Mouse (Mus musculus) cerebellum, postnatal 14 days (tissue): ENCODE measurements around the gene Mxi1.

Experiments
- DNase-seq, 2 experiments: peaks; one replicate each; pipeline ENCODE4 v3.0.0; 2021; ENCODE audit warnings: mixed read lengths in 2 of 2

The Mxi1 gene

DNA sequence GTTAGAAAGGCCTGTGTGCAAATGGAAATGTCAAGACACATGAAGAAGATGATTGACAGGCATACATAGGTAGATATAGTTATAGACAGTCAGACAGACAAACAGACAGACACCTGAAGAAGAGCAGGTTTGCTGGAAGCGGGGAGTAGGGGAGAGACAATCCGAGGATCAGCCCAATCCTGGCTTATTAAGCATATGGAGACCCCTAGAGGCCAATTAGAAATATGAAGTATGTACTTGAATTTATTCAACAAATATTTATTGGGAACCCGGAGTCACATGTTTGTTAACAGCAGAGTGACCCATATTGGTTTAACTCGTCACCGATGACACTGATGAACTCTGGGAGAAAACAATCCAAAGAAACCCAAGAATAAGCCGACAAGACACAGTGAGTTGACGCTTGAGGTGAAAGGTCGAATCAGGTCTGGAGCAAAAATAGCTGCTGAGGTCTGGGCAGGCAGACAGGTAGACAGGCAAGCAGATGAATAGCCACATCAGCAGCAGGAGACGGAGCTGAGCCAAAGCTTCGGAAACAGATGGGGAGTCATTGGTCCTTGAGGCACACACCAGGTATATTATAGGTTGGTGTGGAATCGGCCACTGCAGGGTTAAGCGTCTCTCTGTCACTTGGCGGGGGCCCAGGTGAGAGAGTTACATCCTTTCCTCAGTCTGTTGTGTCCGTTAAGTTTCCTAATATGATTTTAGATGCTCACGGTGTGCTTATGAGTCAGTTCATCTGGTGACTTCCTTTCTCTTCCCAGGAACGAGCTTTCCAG lies 90.2 kb downstream of the Mxi1 start:
- DNase-seq: peak; percentile 52 to 66

GRCm38 (mm10) chr19:53402741-53403432 lies 92.6 kb downstream of the Mxi1 start:
- DNase-seq: peak in 1 of 2 experiments; percentile 66

DNA sequence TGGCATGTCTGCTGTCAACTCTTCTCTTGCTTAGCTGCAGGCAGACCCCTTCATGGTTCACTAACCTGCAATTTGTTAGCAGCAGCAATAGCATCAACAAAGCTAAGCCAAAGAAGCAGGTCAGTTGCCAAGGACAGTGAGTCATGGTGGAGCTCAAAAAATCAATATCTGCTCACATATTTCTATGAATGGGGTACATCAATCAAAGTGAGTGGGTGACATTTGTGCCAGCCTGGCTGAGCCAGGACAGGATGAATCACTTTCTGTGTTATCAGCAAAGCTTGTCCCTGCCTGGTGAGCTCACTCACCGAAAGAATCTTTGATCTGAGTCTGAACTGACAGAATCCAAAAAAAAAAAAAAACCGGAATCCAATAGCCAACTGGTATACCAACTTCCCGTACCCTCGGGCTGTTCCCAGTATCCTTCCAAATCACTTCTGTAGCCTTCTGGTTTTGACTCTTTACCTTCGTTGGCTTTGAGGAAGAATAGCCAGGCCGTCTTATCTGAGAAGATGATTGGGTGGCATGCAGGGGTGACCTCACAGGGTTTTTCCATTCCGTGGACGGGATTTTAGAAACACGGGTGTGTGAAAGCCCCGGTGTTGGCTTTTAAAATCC lies 94.0 kb downstream of the Mxi1 start:
- DNase-seq: peak; percentile 73 to 79

- peak; percentile 96 to 98 for DNase-seq
Observed at GRCm38 (mm10) chr19:53404837-53405356, 94.6 kb downstream of the Mxi1 start.

GRCm38 (mm10) chr19:53405810-53406209 lies 95.5 kb downstream of the Mxi1 start:
- no peak for DNase-seq

DNA sequence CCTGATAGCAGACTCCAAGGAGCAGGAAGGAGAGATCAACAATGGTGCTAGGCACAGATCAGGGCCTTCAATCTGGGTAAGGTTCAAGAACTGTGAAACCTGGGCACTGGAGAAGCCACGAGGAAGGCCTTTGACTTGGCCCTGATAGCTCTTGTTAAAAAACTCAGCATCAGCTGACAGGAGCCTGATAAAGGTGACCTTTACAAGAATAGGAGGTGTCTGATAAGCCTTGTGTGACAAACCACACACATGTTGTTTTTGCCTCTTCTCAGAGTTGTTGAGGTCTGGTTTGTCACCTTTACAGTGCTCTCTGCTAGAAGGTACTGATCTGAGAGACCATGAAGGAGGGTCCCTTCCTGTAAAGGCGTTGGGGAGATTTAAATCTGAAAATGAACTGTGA lies 97.0 kb downstream of the Mxi1 start:
- no peak for DNase-seq

GRCm38 (mm10) chr19:53408398-53408797 lies 98.1 kb downstream of the Mxi1 start:
- no peak for DNase-seq

GRCm38 (mm10) chr19:53409663-53410307 lies 99.5 kb downstream of the Mxi1 start:
- no peak for DNase-seq

DNA sequence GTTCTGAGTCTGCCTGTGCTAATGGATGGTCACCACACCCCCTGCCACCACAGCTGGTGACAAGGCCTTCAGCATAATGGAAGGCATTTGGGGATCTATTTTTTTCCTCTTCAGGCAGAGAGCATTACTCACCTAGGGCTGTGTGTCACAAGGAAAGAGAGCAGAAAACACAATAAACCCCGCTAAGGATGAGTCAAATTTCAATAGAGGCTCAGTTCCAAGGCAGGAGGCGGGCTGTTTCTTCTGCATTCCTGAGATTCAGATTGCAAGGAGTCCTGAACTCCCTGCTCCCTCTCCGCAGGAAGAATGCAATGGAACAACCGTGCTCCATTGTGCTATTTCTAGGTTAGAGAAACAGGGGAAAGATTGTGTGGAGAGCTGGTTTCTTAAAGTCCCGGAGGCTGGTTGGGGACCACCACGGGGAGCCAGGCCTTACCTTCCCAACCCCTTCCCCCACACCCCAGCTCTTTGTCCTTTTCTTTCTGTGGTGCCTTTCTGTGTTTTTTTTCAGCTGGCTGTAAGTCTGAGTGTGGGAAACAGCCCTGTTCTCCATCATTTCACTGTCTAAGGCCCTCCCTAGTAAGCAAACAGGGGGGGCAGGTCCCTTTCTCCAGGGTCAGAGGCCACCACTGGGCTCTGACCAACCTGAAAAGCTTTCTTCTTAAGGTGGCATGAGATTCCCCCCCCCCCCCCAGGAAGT lies 102.0 kb downstream of the Mxi1 start:
- no peak for DNase-seq

DNA sequence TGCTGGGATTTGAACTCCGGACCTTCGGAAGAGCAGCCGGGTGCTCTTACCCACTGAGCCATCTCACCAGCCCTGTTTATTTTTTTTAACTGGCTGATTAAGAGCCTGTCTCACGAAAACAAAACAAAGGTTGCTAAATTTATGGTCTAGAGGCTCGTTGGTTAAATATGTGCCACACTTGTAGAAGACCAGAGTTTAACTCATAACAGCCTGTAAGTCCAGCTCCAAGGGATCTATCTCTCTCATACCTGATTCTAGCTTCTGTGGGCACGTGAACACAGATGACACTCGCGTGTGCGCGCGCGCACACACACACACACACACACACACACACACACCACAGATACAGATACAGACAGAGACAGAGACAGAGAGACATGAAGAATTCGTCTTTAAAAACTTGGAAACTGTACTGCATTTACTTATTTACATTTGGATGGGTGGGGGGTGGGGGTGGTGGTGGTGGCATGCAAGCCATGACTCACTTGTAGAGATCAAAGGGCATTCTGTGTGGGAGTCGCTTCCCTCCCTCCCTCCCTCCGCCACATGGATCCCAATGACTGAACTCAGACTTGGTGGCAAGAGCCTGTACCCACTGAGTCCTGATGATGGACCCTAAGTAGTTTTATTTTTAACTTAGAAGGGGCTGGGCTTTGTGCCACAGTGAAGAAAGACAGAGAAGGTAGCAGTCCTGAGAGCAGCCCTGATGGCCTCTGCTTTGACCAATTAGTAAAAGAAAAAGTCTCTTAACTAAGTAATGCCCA lies 103.5 kb downstream of the Mxi1 start:
- no peak for DNase-seq

DNA sequence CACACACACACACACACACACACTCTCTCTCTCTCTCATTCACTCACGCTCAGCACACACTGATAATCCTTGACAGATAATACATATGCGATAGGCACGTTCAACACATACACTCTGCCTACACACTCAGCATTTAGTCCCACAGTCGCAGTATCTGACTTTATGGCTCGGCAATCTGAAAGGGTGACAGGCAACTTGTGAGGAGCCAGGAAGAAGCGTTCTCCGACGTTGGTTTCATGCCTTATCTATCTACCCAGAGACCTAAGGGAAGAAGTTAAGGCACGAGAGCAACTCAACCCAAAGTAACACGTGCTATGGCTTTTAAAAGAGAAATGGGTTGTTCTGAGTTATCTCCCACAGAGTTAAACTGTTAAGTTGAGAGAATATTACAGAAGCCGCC lies 104.3 kb downstream of the Mxi1 start:
- DNase-seq: no peak

- DNase-seq: no peak
Observed at GRCm38 (mm10) chr19:53415198-53415597, 104.9 kb downstream of the Mxi1 start.

DNA sequence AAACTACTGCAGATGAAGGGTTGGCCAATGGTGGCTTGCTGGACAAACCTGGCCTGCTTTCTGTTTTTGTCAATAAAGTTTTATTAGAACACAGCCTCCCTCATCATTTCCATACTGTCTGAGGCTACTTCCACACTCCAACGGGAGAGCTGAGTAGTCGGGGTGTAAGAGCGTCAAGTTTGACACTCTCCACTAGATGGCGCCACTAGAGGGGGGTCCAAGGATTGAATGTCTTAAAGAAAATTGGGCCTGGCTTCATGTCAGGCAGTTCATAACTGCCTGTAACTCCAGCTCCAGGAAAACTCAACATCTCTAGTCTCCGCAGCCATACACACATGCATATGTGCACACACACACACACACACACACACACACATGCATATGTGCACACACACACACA lies 109.5 kb downstream of the Mxi1 start:
- DNase-seq: peak; percentile 71 to 83

GRCm38 (mm10) chr19:53420924-53421582 lies 110.7 kb downstream of the Mxi1 start:
- DNase-seq: peak; percentile 78 to 80

DNA sequence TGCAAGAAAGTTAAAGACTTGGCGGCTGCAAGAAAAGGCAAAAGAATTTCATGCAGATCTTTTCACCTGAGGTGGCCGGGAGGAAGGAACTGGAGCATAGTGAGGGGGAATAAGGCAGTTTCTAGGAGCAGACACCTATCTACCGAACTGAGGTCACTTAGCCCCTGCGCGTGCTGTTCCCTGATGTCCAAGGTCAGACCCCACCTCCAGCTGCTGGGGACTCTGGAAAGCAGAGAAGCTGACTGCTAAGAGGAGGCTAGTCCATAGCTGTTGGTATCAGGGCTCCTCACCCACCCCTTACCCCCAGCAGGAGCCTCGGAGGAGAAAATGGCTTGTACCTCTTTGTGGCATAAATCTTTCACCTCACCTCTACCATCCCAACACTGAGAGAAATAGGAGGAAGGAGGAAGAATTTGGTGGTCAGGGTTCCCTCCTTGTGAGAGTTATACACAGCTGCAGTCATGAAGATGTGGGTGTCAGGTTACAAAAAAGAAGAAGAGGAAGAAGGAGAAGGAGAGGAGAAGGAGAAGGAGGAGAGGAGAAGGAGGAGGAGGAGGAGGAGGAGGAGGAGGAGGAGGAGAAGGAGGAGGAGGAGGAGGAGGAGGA lies 111.4 kb downstream of the Mxi1 start:
- DNase-seq: no peak

DNA sequence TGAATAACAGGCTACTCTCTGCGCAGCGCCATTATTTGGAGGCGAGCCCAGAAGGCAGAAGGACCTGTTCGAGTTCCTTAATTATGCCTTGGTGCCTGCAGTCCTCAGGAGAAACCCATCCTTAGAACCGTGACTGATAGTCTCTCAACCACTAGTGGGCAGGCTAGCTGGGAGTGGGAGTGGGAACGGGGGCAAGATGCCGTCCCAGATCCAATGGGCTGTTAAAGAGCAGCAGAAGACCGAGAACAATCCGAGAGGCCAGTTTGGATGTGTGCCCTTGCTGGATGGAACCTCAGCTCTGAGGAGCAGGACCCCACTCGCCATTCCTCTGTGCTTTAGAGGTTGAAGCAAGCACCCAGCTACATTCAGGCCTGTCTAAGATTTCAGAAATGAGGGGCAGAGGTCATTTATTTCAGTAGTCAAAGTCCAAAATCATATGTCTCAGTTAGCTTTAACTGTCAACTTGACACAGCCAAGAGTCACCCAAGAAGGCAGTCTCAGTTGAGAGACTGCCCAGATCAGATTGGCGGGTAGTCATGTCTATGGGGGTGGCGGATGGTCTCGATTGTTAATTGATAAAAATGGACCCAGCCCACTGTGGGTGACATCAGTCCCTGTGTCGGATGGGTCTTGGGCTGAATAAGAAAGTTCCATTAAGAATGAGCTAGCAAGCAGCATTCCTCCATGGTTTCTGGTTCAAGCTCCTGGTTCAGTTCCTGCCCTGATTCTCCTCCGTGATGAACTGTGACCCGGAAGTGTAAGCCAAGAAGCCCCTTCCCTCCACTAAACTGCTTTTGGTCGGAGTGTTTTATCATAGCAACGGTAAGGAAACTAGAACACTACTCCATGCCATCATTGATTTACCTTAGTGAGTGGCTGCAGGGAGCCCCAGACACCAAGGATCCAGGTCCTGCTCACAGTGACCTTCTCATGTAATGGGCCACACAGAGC lies 112.3 kb downstream of the Mxi1 start:
- peak; percentile 56 to 74 for DNase-seq

DNA sequence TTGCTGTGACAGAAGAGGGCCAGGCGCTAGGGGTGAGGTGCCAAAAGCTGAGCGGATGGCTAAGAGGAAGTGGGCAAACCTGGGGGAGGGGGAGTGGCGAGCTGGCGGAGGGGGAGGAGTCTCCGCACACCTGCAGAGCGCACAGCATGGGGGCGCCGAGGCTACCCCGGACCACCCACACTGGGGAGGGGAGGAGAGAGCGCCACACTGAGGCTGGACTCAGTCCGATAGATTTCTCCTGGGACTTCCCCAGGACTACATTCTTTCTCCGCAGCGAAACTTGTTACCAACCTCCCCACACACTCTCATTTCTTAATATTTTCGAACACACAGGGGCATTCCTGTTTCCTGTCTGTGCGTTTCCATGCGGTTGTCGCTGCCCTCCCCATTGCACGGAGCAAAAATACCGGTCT lies 113.0 kb downstream of the Mxi1 start:
- DNase-seq: peak in 1 of 2 experiments; percentile 54

GRCm38 (mm10) chr19:53423816-53424465 lies 113.6 kb downstream of the Mxi1 start:
- DNase-seq: no peak

DNA sequence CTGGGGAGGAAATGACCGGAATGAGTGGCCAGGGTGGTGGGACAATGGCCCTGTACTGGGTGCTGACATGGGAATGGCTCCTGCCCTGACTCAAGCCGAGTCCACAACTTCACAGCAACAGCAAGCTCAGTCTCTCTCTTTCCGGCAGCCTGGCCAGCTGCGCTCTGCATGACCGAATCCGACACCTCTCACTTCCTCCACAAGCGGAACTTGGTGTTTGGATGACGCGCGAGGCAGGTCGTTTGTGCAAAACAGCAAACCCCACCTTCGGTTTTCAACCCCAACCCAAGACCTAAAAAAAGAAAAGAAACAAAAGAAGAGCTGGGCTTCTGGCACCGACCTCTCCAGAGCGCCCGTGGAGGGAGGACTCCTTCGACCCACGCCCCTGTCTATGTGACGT lies 114.3 kb downstream of the Mxi1 start:
- DNase-seq: no peak
